Mouse (Mus musculus) retina, postnatal 7 days (tissue): ENCODE data around the gene Gm10720.
A peak's percentile ranks its signal among the peaks of the same experiment; 100 is the strongest.
"Not testable (repeated sequence)": the region's sequence is repeated elsewhere in the genome, so short reads cannot be mapped to it uniquely, and the experiment has no call there.

Experiments
- DNase-seq: peaks from one replicate; pipeline ENCODE4 v3.0.0-alpha.2; 2012; ENCODE audit warnings: low read depth, low spot score

The Gm10720 gene

GRCm38 (mm10) chr9:3015354-3015753, at the start of gene Gm10720:
TSS of gene Gm10720 (plus strand) at chr9:3015654.
- not testable (repeated sequence) for DNase-seq

- DNase-seq: peak; percentile 24
Observed at GRCm38 (mm10) chr9:3000445-3000972, 14.9 kb upstream of the Gm10720 start, which contains the start of gene Gm10722. TSS of gene Gm10722 (plus strand) at chr9:3000922.

GRCm38 (mm10) chr9:3001006-3001405, 14.4 kb upstream of the Gm10720 start:
- DNase-seq: not testable (repeated sequence)

GRCm38 (mm10) chr9:3001948-3002659, 13.3 kb upstream of the Gm10720 start:
- DNase-seq: peak; percentile 0

- not testable (repeated sequence) for DNase-seq
Observed at GRCm38 (mm10) chr9:3002794-3003396, 12.6 kb upstream of the Gm10720 start, which contains the start of gene Gm11168. TSS of gene Gm11168 (plus strand) at chr9:3003346.

DNA sequence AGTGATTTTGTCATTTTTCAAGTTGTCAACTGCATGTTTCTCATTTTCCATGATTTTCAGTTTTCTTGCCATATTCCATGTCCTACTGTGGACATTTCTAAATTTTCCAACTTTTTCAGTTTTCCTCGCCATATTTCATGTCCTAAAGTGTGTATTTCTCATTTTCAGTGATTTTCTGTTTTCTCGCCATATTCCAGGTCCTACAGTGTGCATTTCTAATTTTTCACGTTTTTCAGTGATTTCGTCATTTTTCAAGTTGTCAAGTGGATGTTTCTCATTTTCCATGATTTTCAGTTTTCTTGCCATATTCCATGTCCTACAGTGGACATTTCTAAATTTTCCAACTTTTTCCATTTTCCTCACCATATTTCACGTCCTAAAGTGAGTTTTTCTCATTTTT, 9.3 kb upstream of the Gm10720 start:
- not testable (repeated sequence) for DNase-seq

DNA sequence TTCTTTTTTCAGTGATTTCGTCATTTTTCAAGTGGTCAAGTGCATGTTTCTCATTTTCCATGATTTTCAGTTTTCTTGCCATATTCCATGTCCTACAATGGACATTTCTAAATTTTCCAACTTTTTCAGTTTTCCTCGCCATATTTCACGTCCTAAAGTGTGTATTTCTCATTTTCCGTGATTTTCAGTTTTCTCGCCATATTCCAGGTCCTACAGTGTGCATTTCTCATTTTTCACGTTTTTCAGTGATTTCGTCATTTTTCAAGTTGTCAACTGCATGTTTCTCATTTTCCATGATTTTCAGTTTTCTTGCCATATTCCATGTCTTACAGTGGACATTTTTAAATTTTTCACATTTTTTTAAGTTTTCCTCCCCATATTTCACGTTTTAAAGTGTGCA, 8.8 kb upstream of the Gm10720 start:
- not testable (repeated sequence) for DNase-seq

GRCm38 (mm10) chr9:3007272-3007671, 8.2 kb upstream of the Gm10720 start:
- peak; percentile 3 for DNase-seq

GRCm38 (mm10) chr9:3009331-3009730, 6.1 kb upstream of the Gm10720 start:
- not testable (repeated sequence) for DNase-seq

- DNase-seq: not testable (repeated sequence)
Observed at GRCm38 (mm10) chr9:3012054-3012621, 3.3 kb upstream of the Gm10720 start.

DNA sequence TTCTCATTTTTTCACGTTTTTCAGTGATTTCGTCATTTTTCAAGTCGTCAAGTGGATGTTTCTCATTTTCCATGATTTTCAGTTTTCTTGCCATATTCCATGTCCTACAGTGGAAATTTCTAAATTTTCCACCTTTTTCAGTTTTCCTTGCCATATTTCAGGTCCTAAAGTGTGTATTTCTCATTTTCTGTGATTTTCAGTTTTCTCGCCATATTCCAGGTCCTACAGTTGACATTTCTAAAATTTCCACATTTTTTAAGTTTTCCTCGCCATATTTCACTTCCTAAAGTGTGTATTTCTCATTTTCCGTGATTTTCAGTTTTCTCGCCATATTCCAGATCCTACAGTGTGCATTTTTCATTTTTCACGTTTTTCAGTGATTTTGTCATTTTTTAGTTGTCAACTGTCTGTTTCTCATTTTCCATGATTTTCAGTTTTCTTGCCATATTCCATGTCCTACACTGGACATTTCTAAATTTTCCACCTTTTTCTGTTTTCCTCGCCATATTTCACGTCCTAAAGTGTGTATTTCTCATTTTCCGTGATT, 2.6 kb upstream of the Gm10720 start, which contains the start of gene Gm10721:
TSS of gene Gm10721 (plus strand) at position 408 of the 547 bp plus-strand sequence.
- not testable (repeated sequence) for DNase-seq

GRCm38 (mm10) chr9:3015896-3016295, 442 bp downstream of the Gm10720 start:
- not testable (repeated sequence) for DNase-seq

DNA sequence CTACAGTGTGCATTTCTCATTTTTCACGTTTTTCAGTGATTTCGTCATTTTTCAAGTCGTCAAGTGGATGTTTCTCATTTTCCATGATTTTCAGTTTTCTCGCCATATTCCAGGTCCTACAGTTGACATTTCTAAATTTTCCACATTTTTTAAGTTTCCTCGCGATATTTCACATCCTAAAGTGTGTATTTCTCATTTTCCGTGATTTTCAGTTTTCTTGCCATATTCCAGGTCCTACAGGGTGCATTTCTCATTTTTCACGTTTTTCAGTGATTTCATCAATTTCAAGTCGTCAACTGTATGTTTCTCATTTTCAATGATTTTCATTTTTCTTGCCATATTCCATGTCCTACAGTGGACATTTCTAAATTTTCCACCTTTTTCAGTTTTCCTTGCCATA, 1.7 kb downstream of the Gm10720 start, which contains the start of gene Gm10719:
TSS of gene Gm10719 (plus strand) at position 301 of the 400 bp plus-strand sequence.
- not testable (repeated sequence) for DNase-seq

DNA sequence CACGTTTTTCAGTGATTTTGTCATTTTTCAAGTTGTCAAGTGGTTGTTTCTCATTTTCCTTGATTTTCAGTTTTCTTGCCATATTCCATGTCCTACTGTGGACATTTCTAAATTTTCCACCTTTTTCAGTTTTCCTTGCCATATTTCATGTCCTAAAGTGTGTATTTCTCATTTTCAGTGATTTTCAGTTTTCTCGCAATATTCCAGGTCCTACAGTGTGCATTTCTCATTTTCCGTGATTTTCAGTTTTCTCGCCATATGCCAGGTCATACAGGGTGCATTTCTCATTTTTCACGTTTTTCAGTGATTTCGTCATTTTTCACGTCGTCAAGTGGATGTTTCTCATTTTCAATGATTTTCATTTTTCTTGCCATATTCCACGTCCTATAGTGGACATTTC, 3.5 kb downstream of the Gm10720 start:
- not testable (repeated sequence) for DNase-seq

DNA sequence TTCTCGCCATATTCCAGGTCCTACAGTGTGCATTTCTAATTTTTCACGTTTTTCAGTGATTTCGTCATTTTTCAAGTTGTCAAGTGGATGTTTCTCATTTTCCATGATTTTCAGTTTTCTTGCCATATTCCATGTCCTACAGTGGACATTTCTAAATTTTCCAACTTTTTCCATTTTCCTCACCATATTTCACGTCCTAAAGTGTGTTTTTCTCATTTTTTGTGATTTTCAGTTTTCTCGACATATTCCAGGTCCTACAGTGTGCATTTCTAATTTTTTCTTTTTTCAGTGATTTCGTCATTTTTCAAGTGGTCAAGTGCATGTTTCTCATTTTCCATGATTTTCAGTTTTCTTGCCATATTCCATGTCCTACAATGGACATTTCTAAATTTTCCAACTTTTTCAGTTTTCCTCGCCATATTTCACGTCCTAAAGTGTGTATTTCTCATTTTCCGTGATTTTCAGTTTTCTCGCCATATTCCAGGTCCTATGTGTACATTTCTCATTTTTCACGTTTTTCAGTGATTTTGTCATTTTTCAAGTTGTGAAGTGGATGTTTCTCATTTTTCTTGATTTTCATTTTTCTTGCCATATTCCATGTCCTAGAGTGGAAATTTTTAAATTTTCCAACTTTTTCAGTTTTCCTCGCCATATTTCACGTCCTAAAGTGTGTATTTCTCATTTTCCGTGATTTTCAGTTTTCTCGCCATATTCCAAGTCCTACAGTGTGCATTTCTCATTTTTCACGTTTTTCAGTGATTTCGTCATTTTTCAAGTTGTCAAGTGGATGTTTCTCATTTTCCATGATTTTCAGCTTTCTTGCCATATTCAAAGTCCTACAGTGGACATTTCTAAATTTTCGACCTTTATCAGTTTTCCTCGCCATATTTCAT, 4.6 kb downstream of the Gm10720 start:
- DNase-seq: not testable (repeated sequence)

DNA sequence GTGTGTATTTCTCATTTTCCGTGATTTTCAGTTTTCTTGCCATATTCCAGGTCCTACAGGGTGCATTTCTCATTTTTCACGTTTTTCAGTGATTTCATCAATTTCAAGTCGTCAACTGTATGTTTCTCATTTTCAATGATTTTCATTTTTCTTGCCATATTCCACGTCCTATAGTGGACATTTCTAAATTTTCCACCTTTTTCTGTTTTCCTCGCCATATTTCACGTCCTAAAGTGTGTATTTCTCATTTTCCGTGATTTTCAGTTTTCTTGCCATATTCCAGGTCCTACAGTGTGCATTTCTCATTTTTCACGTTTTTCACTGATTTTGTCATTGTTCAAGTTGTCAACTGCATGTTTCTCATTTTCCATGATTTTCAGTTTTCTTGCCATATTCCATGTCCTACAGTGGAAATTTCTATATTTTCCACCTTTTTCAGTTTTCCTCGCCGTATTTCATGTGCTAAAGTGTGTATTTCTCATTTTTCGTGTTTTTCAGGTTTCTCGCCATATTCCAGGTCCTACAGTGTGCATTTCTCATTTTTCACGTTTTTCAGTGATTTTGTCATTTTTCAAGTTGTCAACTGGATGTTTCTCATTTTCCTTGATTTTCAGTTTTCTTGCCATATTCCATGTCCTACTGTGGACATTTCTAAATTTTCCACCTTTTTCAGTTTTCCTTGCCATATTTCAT, 7.0 kb downstream of the Gm10720 start:
- DNase-seq: not testable (repeated sequence)

GRCm38 (mm10) chr9:3023312-3023984, 8.0 kb downstream of the Gm10720 start, which contains the start of gene Gm10718:
TSS of gene Gm10718 (plus strand) at chr9:3023547.
- not testable (repeated sequence) for DNase-seq

DNA sequence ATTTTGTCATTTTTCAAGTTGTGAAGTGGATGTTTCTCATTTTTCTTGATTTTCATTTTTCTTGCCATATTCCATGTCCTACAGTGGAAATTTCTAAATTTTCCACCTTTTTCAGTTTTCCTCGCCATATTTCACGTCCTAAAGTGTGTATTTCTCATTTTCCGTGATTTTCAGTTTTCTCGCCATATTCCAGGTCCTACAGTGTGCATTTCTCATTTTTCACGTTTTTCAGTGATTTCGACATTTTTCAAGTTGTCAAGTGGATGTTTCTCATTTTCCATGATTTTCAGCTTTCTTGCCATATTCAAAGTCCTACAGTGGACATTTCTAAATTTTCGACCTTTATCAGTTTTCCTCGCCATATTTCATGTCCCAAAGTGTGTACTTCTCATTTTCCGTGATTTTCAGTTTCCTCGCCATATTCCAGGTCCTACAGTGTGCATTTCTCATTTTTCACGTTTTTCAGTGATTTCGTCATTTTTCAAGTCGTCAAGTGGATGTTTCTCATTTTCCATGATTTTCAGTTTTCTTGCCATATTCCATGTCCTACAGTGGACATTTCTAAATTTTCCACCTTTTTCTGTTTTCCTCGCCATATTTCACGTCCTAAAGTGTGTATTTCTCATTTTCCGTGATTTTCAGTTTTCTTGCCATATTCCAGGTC, 8.7 kb downstream of the Gm10720 start:
- DNase-seq: not testable (repeated sequence)

GRCm38 (mm10) chr9:3024912-3025467, 9.5 kb downstream of the Gm10720 start, which contains the start of gene Gm10717:
TSS of gene Gm10717 (plus strand) at chr9:3025417.
- not testable (repeated sequence) for DNase-seq
